Mouse (Mus musculus) midbrain, embryonic 11.5 days (tissue): ENCODE measurements around the gene Kansl2. TPM values are rescaled to one million over a fixed set of nuclear protein-coding genes. Genes with fewer than 3 reads are reported as not detected.

ENCODE experiments used
- ATAC-seq: fragments of 200-750 bp; cut with Nextera tagmentation; 2 replicates; pipeline ENCODE4 v1.8.0; 2017; ENCODE audit warnings: moderate TSS enrichment, moderate library complexity; ENCODE audit not compliant: low FRiP score
- DNase-seq: peaks from one replicate; pipeline ENCODE4 v3.0.0; 2015; ENCODE audit warnings: low spot score; ENCODE audit errors: missing footprints
- H3K27ac ChIP-seq: fragments of 300-500 bp; sonication (generic); 2 replicates; pipeline ENCODE4 v1.5.1; 2014; ENCODE audit warnings: low read depth, low read length
- H3K27me3 ChIP-seq: fragments of 300-500 bp; sonication (generic); 2 replicates; pipeline ENCODE4 v1.6.1; 2014; ENCODE audit warnings: mild to moderate bottlenecking, low read length, moderate library complexity, mixed read lengths; ENCODE audit not compliant: control insufficient read depth, insufficient read depth
- H3K36me3 ChIP-seq: fragments of 300-500 bp; sonication (generic); 2 replicates; pipeline ENCODE4 v1.6.1; 2014; ENCODE audit warnings: mild to moderate bottlenecking, low read length, moderate library complexity, mixed read lengths; ENCODE audit not compliant: control insufficient read depth, insufficient read depth
- H3K4me1 ChIP-seq: fragments of 300-500 bp; sonication (generic); 2 replicates; pipeline ENCODE4 v1.6.1; 2014; ENCODE audit warnings: low read length; ENCODE audit not compliant: control insufficient read depth, insufficient read depth
- H3K4me2 ChIP-seq: fragments of 300-500 bp; sonication (generic); 2 replicates; pipeline ENCODE4 v1.6.1; 2014; ENCODE audit warnings: mild to moderate bottlenecking, moderate library complexity
- H3K4me3 ChIP-seq: fragments of 300-500 bp; sonication (generic); 2 replicates; pipeline ENCODE4 v1.5.1; 2014; ENCODE audit warnings: low read depth, low read length
- H3K9ac ChIP-seq: fragments of 300-500 bp; sonication (generic); 2 replicates; pipeline ENCODE4 v1.6.1; 2014; ENCODE audit warnings: low read length
- H3K9me3 ChIP-seq: fragments of 300-500 bp; sonication (generic); 2 replicates; pipeline ENCODE4 v1.6.1; 2016; ENCODE audit warnings: low read length; ENCODE audit not compliant: control insufficient read depth
- WGBS: fragments of 180-500 bp; shearing (Covaris S2); extraction: QIAGEN DNeasy Blood & Tissue Kit; methylation state at CpG from one replicate; pipeline ENCODE4 v1.1.7; 2014; 5-methylcytosine and 5-hydroxymethylcytosine counted together
- polyA plus RNA-seq: library from polyadenylated mRNA; unstranded; fragments of >200 nt; fragmentation: Nextera tagmentation; extraction: Ambion mirVana; gene quantifications from 2 replicates; pipeline ENCODE4 v1.2.1, GENCODE M21; 2014

The Kansl2 gene
- polyA plus RNA-seq, 1 experiment from 2014 or later = 140 TPM

GRCm38 (mm10) chr15:98486433-98487021 lies 47.5 kb downstream of the Kansl2 start:
- no peak for ATAC-seq
- WGBS = 94% methylated on average over 8 of the region's 8 CpGs
- H3K36me3 ChIP-seq = no peaks in the 10 kb centered on the region
- no peaks in the 10 kb centered on the region for H3K9me3 ChIP-seq
- no peak for DNase-seq
- no peak overlapping the region for H3K4me2 ChIP-seq
- H3K27me3 ChIP-seq = no peaks in the 10 kb centered on the region
- H3K27ac ChIP-seq = no peak overlapping the region
- H3K9ac ChIP-seq = no peak overlapping the region
- H3K4me3 ChIP-seq = no peak overlapping the region
- H3K4me1 ChIP-seq = no peaks in the 10 kb centered on the region

GRCm38 (mm10) chr15:98483907-98484886 lies 49.9 kb downstream of the Kansl2 start:
- Histone ChIP-seq H3K9ac (no peak overlapping the region), H3K9me3 (no peaks in the 10 kb centered on the region), H3K27ac (no peak overlapping the region), H3K4me2 (no peak overlapping the region), H3K27me3 (no peaks in the 10 kb centered on the region), H3K4me1 (no peaks in the 10 kb centered on the region), H3K4me3 (no peak overlapping the region), H3K36me3 (no peaks in the 10 kb centered on the region)
- ATAC-seq (no peak), DNase-seq (no peak)
- WGBS = 82% methylated on average over 18 of the region's 18 CpGs

- no peak within 1 kb of the TSS for H3K4me2 ChIP-seq
- no peaks in the 10 kb centered on the region for H3K27me3 ChIP-seq
- no peaks in the 10 kb centered on the region for H3K9me3 ChIP-seq
- no peak within 1 kb of the TSS for H3K9ac ChIP-seq
- no peak for ATAC-seq
- H3K27ac ChIP-seq = no peak within 1 kb of the TSS
- WGBS = 60% methylated on average over 3 of the region's 3 CpGs
- H3K4me3 ChIP-seq = no peak within 1 kb of the TSS
- no peaks in the 10 kb centered on the region for H3K4me1 ChIP-seq
- DNase-seq = no peak
- no peaks in the 10 kb centered on the region for H3K36me3 ChIP-seq
Measured at GRCm38 (mm10) chr15:98482701-98483100, 51.4 kb downstream of the Kansl2 start, which contains the start of gene Lalba. Gene Lalba, minus strand, starts transcription at chr15:98482721.

- Histone ChIP-seq H3K27ac (no peak overlapping the region), H3K9ac (no peak overlapping the region), H3K4me3 (no peak overlapping the region), H3K4me1 (no peaks in the 10 kb centered on the region), H3K36me3 (no peaks in the 10 kb centered on the region), H3K27me3 (no peaks in the 10 kb centered on the region), H3K9me3 (no peaks in the 10 kb centered on the region), H3K4me2 (no peak overlapping the region)
- DNase-seq = no peak
- 71% methylated on average over 7 of the region's 7 CpGs for WGBS
- no peak for ATAC-seq
Measured at GRCm38 (mm10) chr15:98479568-98480102, 54.4 kb downstream of the Kansl2 start.

- no peaks in the 10 kb centered on the region for H3K9me3 ChIP-seq
- H3K4me3 ChIP-seq = no peak overlapping the region
- no peak for DNase-seq
- no peaks in the 10 kb centered on the region for H3K27me3 ChIP-seq
- no peaks in the 10 kb centered on the region for H3K4me1 ChIP-seq
- H3K4me2 ChIP-seq = no peak overlapping the region
- no peak overlapping the region for H3K27ac ChIP-seq
- no peak for ATAC-seq
- no peaks in the 10 kb centered on the region for H3K36me3 ChIP-seq
- 75% methylated on average over 5 of the region's 5 CpGs for WGBS
- no peak overlapping the region for H3K9ac ChIP-seq
Measured at GRCm38 (mm10) chr15:98476281-98476680, 57.8 kb downstream of the Kansl2 start.

- DNase-seq (no peak), ATAC-seq (no peak)
- no peak overlapping the region for H3K9ac ChIP-seq
- no peaks in the 10 kb centered on the region for H3K4me1 ChIP-seq
- no peaks in the 10 kb centered on the region for H3K27me3 ChIP-seq
- H3K4me3 ChIP-seq = no peak overlapping the region
- H3K36me3 ChIP-seq = no peaks in the 10 kb centered on the region
- H3K9me3 ChIP-seq = no peaks in the 10 kb centered on the region
- no peak overlapping the region for H3K4me2 ChIP-seq
- no peak overlapping the region for H3K27ac ChIP-seq
- 56% methylated on average over 10 of the region's 10 CpGs for WGBS
Measured at GRCm38 (mm10) chr15:98475382-98475781, 58.7 kb downstream of the Kansl2 start.

GRCm38 (mm10) chr15:98474958-98475357 lies 59.1 kb downstream of the Kansl2 start:
- Histone ChIP-seq H3K9me3 (no peaks in the 10 kb centered on the region), H3K4me3 (no peak overlapping the region), H3K27ac (no peak overlapping the region), H3K4me2 (no peak overlapping the region), H3K27me3 (no peaks in the 10 kb centered on the region), H3K36me3 (no peaks in the 10 kb centered on the region), H3K4me1 (no peaks in the 10 kb centered on the region), H3K9ac (no peak overlapping the region)
- DNase-seq (no peak), ATAC-seq (no peak)
- WGBS = 79% methylated on average over 10 of the region's 10 CpGs

GRCm38 (mm10) chr15:98471539-98471938 lies 62.5 kb downstream of the Kansl2 start:
- H3K9ac ChIP-seq = no peak overlapping the region
- H3K36me3 ChIP-seq = no peaks in the 10 kb centered on the region
- H3K9me3 ChIP-seq = no peaks in the 10 kb centered on the region
- ATAC-seq (no peak), DNase-seq (no peak)
- no peak overlapping the region for H3K4me2 ChIP-seq
- no peak overlapping the region for H3K27ac ChIP-seq
- H3K27me3 ChIP-seq = no peaks in the 10 kb centered on the region
- H3K4me3 ChIP-seq = no peak overlapping the region
- H3K4me1 ChIP-seq = no peaks in the 10 kb centered on the region
- WGBS = 94% methylated on average over 13 of the region's 13 CpGs

- 90% methylated on average over 4 of the region's 4 CpGs for whole genome bisulfite sequencing
Measured at GRCm38 (mm10) chr15:98469596-98469995, 64.5 kb downstream of the Kansl2 start, which contains the start of gene OR5BS1P. Gene OR5BS1P, plus strand, starts transcription at chr15:98469896.

More at GRCm38 (mm10) chr15:98469596-98469995, 64.5 kb downstream of the Kansl2 start, which contains the start of gene OR5BS1P:
- ATAC-seq = no peak
- H3K9ac ChIP-seq = no peak within 1 kb of the TSS
- H3K36me3 ChIP-seq = no peaks in the 10 kb centered on the region
- H3K4me3 ChIP-seq = no peak within 1 kb of the TSS
- H3K4me2 ChIP-seq = no peak within 1 kb of the TSS
- no peaks in the 10 kb centered on the region for H3K9me3 ChIP-seq
- no peak for DNase-seq
- H3K27ac ChIP-seq = no peak within 1 kb of the TSS
- no peaks in the 10 kb centered on the region for H3K4me1 ChIP-seq
- no peaks in the 10 kb centered on the region for H3K27me3 ChIP-seq
